Comparison of ENCODE assay signal across 7 mouse cellular contexts in the genomic region with DNA sequence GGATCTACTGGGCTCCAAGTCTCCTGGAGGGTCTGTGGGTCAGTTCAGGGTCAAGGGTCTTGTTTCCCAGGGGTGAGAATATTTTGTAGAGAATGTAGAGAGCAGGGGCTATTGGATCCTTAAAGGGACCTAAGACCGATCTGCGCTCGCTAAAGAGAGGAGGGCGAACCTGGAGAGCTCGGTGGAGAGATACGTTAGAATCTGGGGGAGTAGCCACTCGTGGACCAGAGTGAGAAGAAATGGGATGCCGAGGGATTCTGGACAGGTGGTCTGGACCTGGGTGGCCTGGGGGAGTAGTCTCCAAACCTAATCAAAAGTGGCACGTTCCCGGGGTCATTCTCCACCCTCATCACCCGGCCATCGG. TPM values are rescaled to one million over a fixed set of nuclear protein-coding genes. Genes with fewer than 3 reads are reported as not detected.
DNase-seq lines count a peak whose midpoint lies in the region; ATAC-seq and TF ChIP-seq lines count a peak whose summit lies in the region.

No protein-coding gene starts in this region.

- H3K4me3 ChIP-seq in lung, embryonic 14.5 days (ENCODE audit: low read depth, low read length) = peak overlapping the region; percentile 37
- peak overlapping the region; percentile 45 for H3K4me3 ChIP-seq in forebrain, embryonic 12.5 days (replicated peaks)
- H3K4me3 ChIP-seq in limb, embryonic 10.5 days = peak overlapping the region; percentile 50
- H3K4me3 ChIP-seq in olfactory bulb, adult 2 months (ENCODE audit: insufficient read depth, low read depth, low read length) = peak overlapping the region; percentile 78

- peak overlapping the region; percentile 23; the same call in 1 of the 2 replicates for H3K9ac ChIP-seq in lung, embryonic 14.5 days
- peak overlapping the region; percentile 45; the same call in 1 of the 2 replicates for H3K9ac ChIP-seq in forebrain, embryonic 12.5 days

- H3K4me1 ChIP-seq in lung, embryonic 14.5 days (ENCODE audit: insufficient read depth) = peaks cover 11% of the 10 kb centered on the region
- peaks cover 18% of the 10 kb centered on the region for H3K4me1 ChIP-seq in forebrain, embryonic 12.5 days
- H3K4me1 ChIP-seq in limb, embryonic 10.5 days = peaks cover 19% of the 10 kb centered on the region
- peaks cover 32% of the 10 kb centered on the region for H3K4me1 ChIP-seq in olfactory bulb, adult 2 months (ENCODE audit: control insufficient read depth, insufficient read depth, low read length)

- H3K36me3 ChIP-seq in lung, embryonic 14.5 days (ENCODE audit: insufficient read depth) = no peaks in the 10 kb centered on the region
- H3K36me3 ChIP-seq in forebrain, embryonic 12.5 days (replicated peaks) = no peaks in the 10 kb centered on the region
- H3K36me3 ChIP-seq in limb, embryonic 10.5 days = no peaks in the 10 kb centered on the region

- ATAC-seq in lung, embryonic 14.5 days (ENCODE audit: insufficient read depth) = peak; percentile 15; the same call in 1 of the 2 replicates
- peak; percentile 20; the same call in 1 of the 2 replicates for ATAC-seq in forebrain, embryonic 12.5 days (ENCODE audit: low FRiP score)

- 2% methylated on average over 12 of the region's 12 CpGs for WGBS in lung, embryonic 14.5 days
- 0% methylated on average over 12 of the region's 12 CpGs for WGBS in forebrain, embryonic 12.5 days
- WGBS in limb, embryonic 10.5 days = 2% methylated on average over 12 of the region's 12 CpGs
- 2% methylated on average over 12 of the region's 12 CpGs for WGBS in olfactory bulb, adult 2 months

- H3K27me3 ChIP-seq in lung, embryonic 14.5 days (ENCODE audit: insufficient read depth, low read length) = peaks cover 23% of the 10 kb centered on the region
- H3K27me3 ChIP-seq in forebrain, embryonic 12.5 days = peaks cover 36% of the 10 kb centered on the region
- peaks cover 58% of the 10 kb centered on the region for H3K27me3 ChIP-seq in limb, embryonic 10.5 days (ENCODE audit: low read depth, poor library complexity, severe bottlenecking)

- H3K9me3 ChIP-seq in lung, embryonic 14.5 days (ENCODE audit: low read depth, low read length) = no peaks in the 10 kb centered on the region
- H3K9me3 ChIP-seq in forebrain, embryonic 12.5 days = no peaks in the 10 kb centered on the region
- no peaks in the 10 kb centered on the region for H3K9me3 ChIP-seq in limb, embryonic 10.5 days (replicated peaks)

- DNase-seq in lung, embryonic 14.5 days = no peak
- no peak for DNase-seq in lung, postnatal 10 days
- peak; percentile 47 for DNase-seq in limb, embryonic 10.5 days (ENCODE audit: low spot score)
- no peak for DNase-seq in cerebellum, postnatal 4 days (ENCODE audit: low spot score in 2 of 2)
- no peak for DNase-seq in urinary bladder, postnatal 36 days (ENCODE audit: low spot score in 2 of 2)

- TF ChIP-seq POLR2A in olfactory bulb, adult 2 months (IDR thresholded peaks at IDR 0.05; ENCODE audit: insufficient read depth, low read depth, low read length) = no peak

- H3K4me2 ChIP-seq in lung, embryonic 14.5 days = peak overlapping the region; percentile 73
- peak overlapping the region; percentile 61 for H3K4me2 ChIP-seq in forebrain, embryonic 12.5 days

- no peak overlapping the region for H3K27ac ChIP-seq in lung, embryonic 14.5 days (ENCODE audit: low read depth)
- H3K27ac ChIP-seq in forebrain, embryonic 12.5 days = no peak overlapping the region
- H3K27ac ChIP-seq in limb, embryonic 10.5 days = no peak overlapping the region
- peak overlapping the region; percentile 93 for H3K27ac ChIP-seq in olfactory bulb, adult 2 months (ENCODE audit: insufficient read depth, low read depth, low read length)

- TF ChIP-seq CTCF in lung, embryonic 14.5 days (IDR thresholded peaks at IDR 0.05; ENCODE audit: low read depth) = no peak
- TF ChIP-seq CTCF in olfactory bulb, adult 2 months (IDR thresholded peaks at IDR 0.05; ENCODE audit: insufficient read depth, low read depth, low read length) = no peak

RNA-seq across cellular contexts. Expression of gene Tuba8, which starts 0.4 kb away (rescaled TPM):
- 2.1 and 3.0 TPM in 2 replicates for polyA plus RNA-seq in lung, embryonic 14.5 days (2014; fragmentation: Nextera tagmentation; extraction: Ambion mirVana)
- 0.36 and 0.40 TPM in 2 replicates for polyA plus RNA-seq in forebrain, embryonic 12.5 days (2016; fragmentation: Nextera tagmentation; extraction: Ambion mirVana)
- polyA plus RNA-seq in limb, embryonic 10.5 days (2016; fragmentation: Nextera tagmentation; extraction: Ambion mirVana) = 0.33 and 0.40 TPM in 2 replicates
- not detected in 2 replicates for polyA plus RNA-seq in olfactory bulb, adult 2 months (2012; ENCODE audit: insufficient read depth, insufficient read length, low replicate concordance, missing spikeins)

RNA-seq across cellular contexts. Expression of gene Pex26, which starts 27.4 kb away (rescaled TPM):
- polyA plus RNA-seq in lung, embryonic 14.5 days (2014; fragmentation: Nextera tagmentation; extraction: Ambion mirVana) = 7.6 and 8.1 TPM in 2 replicates
- 10.9 and 12.0 TPM in 2 replicates for polyA plus RNA-seq in forebrain, embryonic 12.5 days (2016; fragmentation: Nextera tagmentation; extraction: Ambion mirVana)
- 8.9 and 10.3 TPM in 2 replicates for polyA plus RNA-seq in limb, embryonic 10.5 days (2016; fragmentation: Nextera tagmentation; extraction: Ambion mirVana)
- polyA plus RNA-seq in olfactory bulb, adult 2 months (2012; ENCODE audit: insufficient read depth, insufficient read length, low replicate concordance, missing spikeins) = not detected in 2 replicates

RNA-seq across cellular contexts. Expression of gene Usp18, which starts 34.8 kb away (rescaled TPM):
- 2.8 and 3.3 TPM in 2 replicates for polyA plus RNA-seq in lung, embryonic 14.5 days (2014; fragmentation: Nextera tagmentation; extraction: Ambion mirVana)
- polyA plus RNA-seq in forebrain, embryonic 12.5 days (2016; fragmentation: Nextera tagmentation; extraction: Ambion mirVana) = 1.2 and 1.3 TPM in 2 replicates
- 0.21 and 0.99 TPM in 2 replicates for polyA plus RNA-seq in limb, embryonic 10.5 days (2016; fragmentation: Nextera tagmentation; extraction: Ambion mirVana)
- polyA plus RNA-seq in olfactory bulb, adult 2 months (2012; ENCODE audit: insufficient read depth, insufficient read length, low replicate concordance, missing spikeins) = not detected in 2 replicates
